Mouse (Mus musculus) heart, postnatal 36 days (tissue): ENCODE results near the gene Gm49388. TPM values are rescaled to one million over a fixed set of nuclear protein-coding genes. Genes with fewer than 3 reads are reported as not detected.
"Not testable (repeated sequence)": the region's sequence is repeated elsewhere in the genome, so short reads cannot be mapped to it uniquely, and the experiment has no call there.

Experiments used
- DNase-seq, 2 experiments: peaks; one replicate each; pipeline ENCODE4 v3.0.0; 2021 to 2022
- intact Hi-C: fragments of 180-260 bp; cut with DNase I; formaldehyde crosslinking; loops from one replicate; pipeline ENCODE4 v1.15.1; 2025
- total RNA-seq, 2 experiments: library from RNA; stranded (reverse); gene quantifications; 2 replicates each; pipeline ENCODE4 v1.2.3; 2021

Gm49388 gene
- total RNA-seq, 2 experiments from 2014 or later, result 3.3 to 3.9 TPM

- intact Hi-C loops, result no loop called here
- DNase-seq, result no peak
These were observed 38.9 kb downstream of the Gm49388 start, which contains the start of the genes Stx4a and Stx1b for GRCm38 (mm10) chr7:127824176-127824871. Gene Stx4a, plus strand, starts transcription at chr7:127824294. Gene Stx1b, minus strand, starts transcription at chr7:127824549.

- intact Hi-C loops, result no loop called here
- DNase-seq, result no peak
These were observed 50.1 kb downstream of the Gm49388 start for GRCm38 (mm10) chr7:127835550-127835949.

- DNase-seq, result no peak
- intact Hi-C loops, result no loop called here
These were observed 52.1 kb downstream of the Gm49388 start for GRCm38 (mm10) chr7:127837473-127837872.

GRCm38 (mm10) chr7:127837878-127838277 is 52.5 kb downstream of the Gm49388 start:
- DNase-seq, intact Hi-C loops: not testable (repeated sequence)

- intact Hi-C loops, result loop anchor here (2.0 kb wide), 1 partner anchor 25 kb away; no protein-coding TSS in a partner anchor
- DNase-seq, result not testable (repeated sequence)
These were observed 54.6 kb downstream of the Gm49388 start for GRCm38 (mm10) chr7:127840031-127840430.

- intact Hi-C loops, result loop anchor here (1.0 to 2.0 kb wide), 3 partner anchors 26 to 41 kb away; partner anchors contain the start of gene Hsd3b7
- DNase-seq, result no peak
These were observed 55.5 kb downstream of the Gm49388 start for GRCm38 (mm10) chr7:127840886-127841285.

- intact Hi-C loops, result loop anchor here (1.0 to 2.0 kb wide), 3 partner anchors 27 to 41 kb away; partner anchors contain the start of gene Hsd3b7
- peak; percentile 91 to 94 for DNase-seq
These were observed 56.1 kb downstream of the Gm49388 start for GRCm38 (mm10) chr7:127841340-127842000.

GRCm38 (mm10) chr7:127842001-127842718 is 56.8 kb downstream of the Gm49388 start:
- intact Hi-C loops, result loop anchor here (2.0 kb wide), 1 partner anchor 91 kb away; no protein-coding TSS in a partner anchor
- peak; percentile 74 to 79 for DNase-seq

- intact Hi-C loops, result no loop called here
- DNase-seq, result peak in 1 of 2 experiments; percentile 15
These were observed 64.8 kb downstream of the Gm49388 start for GRCm38 (mm10) chr7:127849973-127850875.

GRCm38 (mm10) chr7:127850906-127851305 is 65.5 kb downstream of the Gm49388 start:
- peak in 1 of 2 experiments; percentile 19 for DNase-seq
- intact Hi-C loops, result no loop called here

Other genes starting within 250 kb of the Gm49388 start
- not detected for gene Tmem265, start 224.2 kb upstream of the Gm49388 start, total RNA-seq
- 10 to 100 TPM; 17.7 to 19.0 TPM for gene Phkg2, start 212.3 kb upstream of the Gm49388 start, total RNA-seq
- gene Ccdc189, start 197.0 kb upstream of the Gm49388 start, total RNA-seq, result 10 to 100 TPM; 10.4 to 12.1 TPM
- 10 to 100 TPM; 42.3 to 43.1 TPM for gene Rnf40, start 196.8 kb upstream of the Gm49388 start, total RNA-seq
- gene Zfp629, start 169.8 kb upstream of the Gm49388 start, total RNA-seq, result 10 to 100 TPM; 18.1 to 22.4 TPM
- gene Bcl7c, start 76.7 kb upstream of the Gm49388 start, total RNA-seq, result 10 to 100 TPM; 34.6 to 35.8 TPM
- 1 to 10 TPM; 7.7 to 9.4 TPM for gene Ctf1, start 72.9 kb upstream of the Gm49388 start, total RNA-seq
- not detected for gene Ctf2, start 53.4 kb upstream of the Gm49388 start, total RNA-seq
- 1 to 10 TPM; 3.2 to 3.3 TPM for gene Fbxl19, start 41.1 kb upstream of the Gm49388 start, total RNA-seq
- 10 to 100 TPM; 22.1 to 22.6 TPM for gene Orai3, start 15.8 kb upstream of the Gm49388 start, total RNA-seq
- gene Setd1a, start 8.9 kb upstream of the Gm49388 start, total RNA-seq, result 10 to 100 TPM; 22.2 to 24.0 TPM
- gene Hsd3b7, start 15.0 kb downstream of the Gm49388 start, total RNA-seq, result 10 to 100 TPM; 12.6 to 13.1 TPM
- gene Stx4a, start 38.7 kb downstream of the Gm49388 start, total RNA-seq, result 10 to 100 TPM; 63.2 to 72.7 TPM
- gene Stx1b, start 38.9 kb downstream of the Gm49388 start, total RNA-seq, result 1 to 10 TPM in 1 of 2 experiments, under 1 TPM in 1; 0.53 to 1.1 TPM
- gene Zfp646, start 90.6 kb downstream of the Gm49388 start, total RNA-seq, result 10 to 100 TPM; 17.2 to 19.3 TPM
- 1 to 10 TPM; 3.9 to 4.3 TPM for gene Zfp668, start 91.2 kb downstream of the Gm49388 start, total RNA-seq
- gene Prss53, start 105.4 kb downstream of the Gm49388 start, total RNA-seq, result 1 to 10 TPM in 1 of 2 experiments, under 1 TPM in 1; 0.81 to 1.1 TPM
- gene Gm21974, start 109.8 kb downstream of the Gm49388 start, total RNA-seq, result not detected
- 10 to 100 TPM; 22.1 to 22.6 TPM for gene Vkorc1, start 110.0 kb downstream of the Gm49388 start, total RNA-seq
- 100 to 1,000 TPM; 113 to 120 TPM for gene Bckdk, start 118.5 kb downstream of the Gm49388 start, total RNA-seq
- gene Kat8, start 126.9 kb downstream of the Gm49388 start, total RNA-seq, result 10 to 100 TPM; 13.8 to 16.1 TPM
- gene Prss8, start 144.5 kb downstream of the Gm49388 start, total RNA-seq, result not detected
- 1 to 10 TPM; 7.9 to 8.1 TPM for gene Prss36, start 161.1 kb downstream of the Gm49388 start, total RNA-seq
- 100 to 1,000 TPM; 154 to 216 TPM for gene Fus, start 181.8 kb downstream of the Gm49388 start, total RNA-seq
- gene Pycard, start 208.3 kb downstream of the Gm49388 start, total RNA-seq, result 1 to 10 TPM; 7.7 to 9.8 TPM
- gene Trim72, start 218.3 kb downstream of the Gm49388 start, total RNA-seq, result 100 to 1,000 TPM; 286 to 346 TPM